Mouse (Mus musculus) CD4-positive helper T cell, adult 2 months (primary cell): ENCODE measurements around the gene Aldh18a1.
A peak's percentile ranks its signal among the peaks of the same experiment; 100 is the strongest.

Experiments
- DNase-seq: peaks from one replicate; pipeline ENCODE4 v3.0.0-alpha.2; 2012; ENCODE audit warnings: low read depth, missing footprints, low spot score

The Aldh18a1 gene

GRCm38 (mm10) chr19:40530323-40530722 lies 57.9 kb downstream of the Aldh18a1 start:
- no peak for DNase-seq

- no peak for DNase-seq
Measured at GRCm38 (mm10) chr19:40528254-40528653, 60.0 kb downstream of the Aldh18a1 start.

- DNase-seq = no peak
Measured at GRCm38 (mm10) chr19:40526367-40527014, 61.8 kb downstream of the Aldh18a1 start.

GRCm38 (mm10) chr19:40523431-40524005 lies 64.7 kb downstream of the Aldh18a1 start:
- DNase-seq = no peak

- no peak for DNase-seq
Measured at GRCm38 (mm10) chr19:40520403-40520802, 67.9 kb downstream of the Aldh18a1 start.

GRCm38 (mm10) chr19:40518706-40519105 lies 69.6 kb downstream of the Aldh18a1 start:
- no peak for DNase-seq

GRCm38 (mm10) chr19:40515596-40515995 lies 72.7 kb downstream of the Aldh18a1 start:
- no peak for DNase-seq

- no peak for DNase-seq
Measured at GRCm38 (mm10) chr19:40514376-40514775, 73.9 kb downstream of the Aldh18a1 start.

- peak; percentile 97 for DNase-seq
Measured at GRCm38 (mm10) chr19:40513632-40514078, 74.6 kb downstream of the Aldh18a1 start, which contains the start of gene Sorbs1. Gene Sorbs1, minus strand, starts transcription at chr19:40513779.

- DNase-seq = peak; percentile 63
Measured at GRCm38 (mm10) chr19:40512500-40513421, 75.5 kb downstream of the Aldh18a1 start.

GRCm38 (mm10) chr19:40511679-40512309 lies 76.5 kb downstream of the Aldh18a1 start:
- peak; percentile 13 for DNase-seq

- DNase-seq = no peak
Measured at GRCm38 (mm10) chr19:40511100-40511439, 77.2 kb downstream of the Aldh18a1 start.

- no peak for DNase-seq
Measured at GRCm38 (mm10) chr19:40510387-40511099, 77.7 kb downstream of the Aldh18a1 start.

- DNase-seq = no peak
Measured at GRCm38 (mm10) chr19:40509274-40509673, 79.0 kb downstream of the Aldh18a1 start.

- peak; percentile 49 for DNase-seq
Measured at GRCm38 (mm10) chr19:40508851-40509250, 79.4 kb downstream of the Aldh18a1 start.

- DNase-seq = no peak
Measured at GRCm38 (mm10) chr19:40506965-40507364, 81.3 kb downstream of the Aldh18a1 start.

- no peak for DNase-seq
Measured at GRCm38 (mm10) chr19:40504336-40504735, 83.9 kb downstream of the Aldh18a1 start.
